Mouse (Mus musculus): ENCODE measurements around the gene Fscn3. TPM values are rescaled to one million over a fixed set of nuclear protein-coding genes. Genes with fewer than 3 reads are reported as not detected.

Gene Fscn3
- total RNA-seq, 2 experiments from 2014 or later, result 0.09 to 0.77 TPM

- no peak for ATAC-seq (replicated peaks; ENCODE audit: low FRiP score, poor library complexity, severe bottlenecking)
Observed at GRCm38 (mm10) chr6:28480752-28481492, 53.3 kb downstream of the Fscn3 start.

- ATAC-seq (replicated peaks; ENCODE audit: low FRiP score, poor library complexity, severe bottlenecking), result no peak
Observed at GRCm38 (mm10) chr6:28482711-28483315, 55.2 kb downstream of the Fscn3 start.

- ATAC-seq (replicated peaks; ENCODE audit: low FRiP score, poor library complexity, severe bottlenecking), result no peak
Observed at GRCm38 (mm10) chr6:28486008-28486407, 58.4 kb downstream of the Fscn3 start.

GRCm38 (mm10) chr6:28486471-28486870, 58.9 kb downstream of the Fscn3 start:
- ATAC-seq (replicated peaks; ENCODE audit: low FRiP score, poor library complexity, severe bottlenecking), result no peak

GRCm38 (mm10) chr6:28486905-28487304, 59.3 kb downstream of the Fscn3 start:
- no peak for ATAC-seq (replicated peaks; ENCODE audit: low FRiP score, poor library complexity, severe bottlenecking)

Other genes with a start within 250 kb of the Fscn3 start
- 19.2 and 32.8 TPM in 2 replicates for gene Zfp800, start 29.8 kb upstream of the Fscn3 start, total RNA-seq (2015; ENCODE audit: low replicate concordance)
- 31.1 and 42.8 TPM in 2 replicates for gene Zfp800, start 29.8 kb upstream of the Fscn3 start, total RNA-seq (2017; ENCODE audit: low replicate concordance)
- 175 and 190 TPM in 2 replicates for gene Arf5, start 4.2 kb upstream of the Fscn3 start, total RNA-seq (2015; ENCODE audit: low replicate concordance)
- gene Arf5, start 4.2 kb upstream of the Fscn3 start, total RNA-seq (2017; ENCODE audit: low replicate concordance), result 211 and 230 TPM in 2 replicates
- 8.4 and 8.5 TPM in 2 replicates for gene Gcc1, start 601 bp downstream of the Fscn3 start, total RNA-seq (2015; ENCODE audit: low replicate concordance)
- 19.5 and 22.2 TPM in 2 replicates for gene Gcc1, start 601 bp downstream of the Fscn3 start, total RNA-seq (2017; ENCODE audit: low replicate concordance)
- not detected in 2 replicates for gene Pax4, start 21.6 kb downstream of the Fscn3 start, total RNA-seq (2015; ENCODE audit: low replicate concordance)
- not detected in 2 replicates for gene Pax4, start 21.6 kb downstream of the Fscn3 start, total RNA-seq (2017; ENCODE audit: low replicate concordance)
- 12.7 and 19.8 TPM in 2 replicates for gene Snd1, start 47.4 kb downstream of the Fscn3 start, total RNA-seq (2015; ENCODE audit: low replicate concordance)
- 24.8 and 33.9 TPM in 2 replicates for gene Snd1, start 47.4 kb downstream of the Fscn3 start, total RNA-seq (2017; ENCODE audit: low replicate concordance)